Mouse (Mus musculus): ENCODE results near the gene Cr1l.

DNA sequence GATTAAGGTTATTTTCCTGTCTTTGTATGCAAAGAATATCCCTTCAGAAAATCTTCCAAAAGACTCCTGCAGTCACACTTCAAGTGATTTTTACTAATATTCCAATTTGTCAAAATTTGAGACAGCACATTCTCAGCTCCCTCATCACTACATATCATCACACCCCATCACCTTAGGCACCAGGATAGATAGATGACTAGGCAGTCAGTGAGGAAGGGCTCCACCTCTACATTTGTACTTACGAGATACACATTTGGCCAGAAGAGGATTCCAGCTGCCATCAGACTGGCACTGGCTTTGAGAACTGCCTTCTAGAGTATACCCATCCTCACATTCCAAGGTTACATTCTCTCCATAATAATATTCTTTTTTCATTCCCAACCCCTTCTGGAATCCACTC, 17.0 kb downstream of the Cr1l start:
- peak; percentile 85 for TF ChIP-seq GATA1 (IDR thresholded peaks at IDR 0.05; ENCODE audit: low read length)
- no peak for TF ChIP-seq TAL1 (IDR thresholded peaks at IDR 0.05; ENCODE audit: low read length)

Data from erythroblast, embryonic 14.5 days (primary cell).